Mouse (Mus musculus) neural tube, embryonic 15.5 days (tissue): ENCODE data around the gene Hrct1. TPM values are rescaled to one million over a fixed set of nuclear protein-coding genes. Genes with fewer than 3 reads are reported as not detected.

Experiments
- ATAC-seq: fragments of 200-750 bp; cut with Nextera tagmentation; 2 replicates; pipeline ENCODE4 v1.8.0; 2017; ENCODE audit warnings: mild to moderate bottlenecking, moderate TSS enrichment, moderate library complexity; ENCODE audit not compliant: low FRiP score
- H3K27ac ChIP-seq: fragments of 300-500 bp; sonication (generic); replicated peaks from 2 replicates; pipeline ENCODE4 v1.5.1; 2015; ENCODE audit warnings: mild to moderate bottlenecking, inconsistent platforms
- H3K27me3 ChIP-seq: fragments of 300-500 bp; sonication (generic); replicated peaks from 2 replicates; pipeline ENCODE4 v1.6.1; 2015; ENCODE audit warnings: inconsistent platforms
- H3K36me3 ChIP-seq: fragments of 300-500 bp; sonication (generic); 2 replicates; pipeline ENCODE4 v1.6.1; 2015; ENCODE audit warnings: inconsistent platforms
- H3K4me1 ChIP-seq: fragments of 300-500 bp; sonication (generic); 2 replicates; pipeline ENCODE4 v1.6.1; 2015; ENCODE audit warnings: inconsistent platforms
- H3K4me2 ChIP-seq: fragments of 300-500 bp; sonication (generic); 2 replicates; pipeline ENCODE4 v1.6.1; 2015; ENCODE audit warnings: inconsistent platforms, mild to moderate bottlenecking, moderate library complexity
- H3K4me3 ChIP-seq: fragments of 300-500 bp; sonication (generic); replicated peaks from 2 replicates; pipeline ENCODE4 v1.5.1; 2015; ENCODE audit warnings: mild to moderate bottlenecking, inconsistent platforms
- H3K9ac ChIP-seq: fragments of 300-500 bp; sonication (generic); replicated peaks from 2 replicates; pipeline ENCODE4 v1.6.1; 2015; ENCODE audit warnings: mild to moderate bottlenecking, inconsistent platforms
- H3K9me3 ChIP-seq: fragments of 300-500 bp; sonication (generic); replicated peaks from 2 replicates; pipeline ENCODE4 v1.6.1; 2016; ENCODE audit warnings: inconsistent platforms
- WGBS: fragments of 180-500 bp; shearing (Covaris S2); methylation state at CpG from one replicate; pipeline ENCODE4 v1.1.7; 2015; ENCODE audit warnings: mixed read lengths; 5-methylcytosine and 5-hydroxymethylcytosine counted together
- polyA plus RNA-seq: library from polyadenylated mRNA; unstranded; fragments of >200 nt; fragmentation: Nextera tagmentation; extraction: Ambion mirVana; gene quantifications from 2 replicates; pipeline ENCODE4 v1.2.1, GENCODE M21; 2015

Gene Hrct1
- polyA plus RNA-seq, 1 experiment from 2014 or later, result 0.24 TPM

- Histone ChIP-seq H3K9me3 (no peaks in the 10 kb centered on the region), H3K9ac (no peak overlapping the region), H3K27me3 (no peaks in the 10 kb centered on the region), H3K36me3 (no peaks in the 10 kb centered on the region), H3K4me1 (no peaks in the 10 kb centered on the region), H3K27ac (no peak overlapping the region), H3K4me2 (no peak overlapping the region), H3K4me3 (no peak overlapping the region)
- WGBS, result 87% methylated on average over 21 of the region's 21 CpGs
- ATAC-seq, result no peak
Measured at GRCm38 (mm10) chr4:43759571-43760418, 32.8 kb downstream of the Hrct1 start.

GRCm38 (mm10) chr4:43760460-43760859 is 33.5 kb downstream of the Hrct1 start:
- H3K4me1 ChIP-seq, result no peaks in the 10 kb centered on the region
- no peaks in the 10 kb centered on the region for H3K9me3 ChIP-seq
- no peak overlapping the region for H3K27ac ChIP-seq
- H3K9ac ChIP-seq, result no peak overlapping the region
- no peak overlapping the region for H3K4me2 ChIP-seq
- H3K36me3 ChIP-seq, result no peaks in the 10 kb centered on the region
- no peak overlapping the region for H3K4me3 ChIP-seq
- no peaks in the 10 kb centered on the region for H3K27me3 ChIP-seq
- ATAC-seq, result no peak
- 75% methylated on average over 10 of the region's 10 CpGs for WGBS

GRCm38 (mm10) chr4:43761336-43761735 is 34.3 kb downstream of the Hrct1 start:
- Histone ChIP-seq H3K36me3 (no peaks in the 10 kb centered on the region), H3K4me3 (no peak overlapping the region), H3K9me3 (no peaks in the 10 kb centered on the region), H3K9ac (no peak overlapping the region), H3K27me3 (no peaks in the 10 kb centered on the region), H3K27ac (no peak overlapping the region), H3K4me1 (no peaks in the 10 kb centered on the region), H3K4me2 (no peak overlapping the region)
- 75% methylated on average over 2 of the region's 2 CpGs for WGBS
- no peak for ATAC-seq

- no peaks in the 10 kb centered on the region for H3K27me3 ChIP-seq
- no peak overlapping the region for H3K27ac ChIP-seq
- WGBS, result 25% methylated on average over 7 of the region's 7 CpGs
- H3K9me3 ChIP-seq, result no peaks in the 10 kb centered on the region
- no peak overlapping the region for H3K4me2 ChIP-seq
- H3K9ac ChIP-seq, result no peak overlapping the region
- no peaks in the 10 kb centered on the region for H3K4me1 ChIP-seq
- H3K36me3 ChIP-seq, result no peaks in the 10 kb centered on the region
- no peak for ATAC-seq
- H3K4me3 ChIP-seq, result no peak overlapping the region
Measured at GRCm38 (mm10) chr4:43763410-43763809, 36.4 kb downstream of the Hrct1 start.

GRCm38 (mm10) chr4:43768341-43768740 is 41.4 kb downstream of the Hrct1 start:
- whole genome bisulfite sequencing, result 94% methylated on average over 5 of the region's 5 CpGs
- no peak overlapping the region for H3K9ac ChIP-seq
- H3K27ac ChIP-seq, result no peak overlapping the region
- ATAC-seq, result no peak
- H3K4me3 ChIP-seq, result no peak overlapping the region
- H3K36me3 ChIP-seq, result no peaks in the 10 kb centered on the region
- no peaks in the 10 kb centered on the region for H3K4me1 ChIP-seq
- H3K4me2 ChIP-seq, result no peak overlapping the region
- H3K27me3 ChIP-seq, result no peaks in the 10 kb centered on the region
- no peaks in the 10 kb centered on the region for H3K9me3 ChIP-seq

- 92% methylated on average over 2 of the region's 2 CpGs for WGBS
- no peaks in the 10 kb centered on the region for H3K27me3 ChIP-seq
- no peaks in the 10 kb centered on the region for H3K36me3 ChIP-seq
- H3K9ac ChIP-seq, result no peak overlapping the region
- no peak overlapping the region for H3K4me3 ChIP-seq
- no peaks in the 10 kb centered on the region for H3K4me1 ChIP-seq
- H3K9me3 ChIP-seq, result no peaks in the 10 kb centered on the region
- no peak overlapping the region for H3K4me2 ChIP-seq
- H3K27ac ChIP-seq, result no peak overlapping the region
- ATAC-seq, result no peak
Measured at GRCm38 (mm10) chr4:43769374-43769773, 42.4 kb downstream of the Hrct1 start.

- Histone ChIP-seq H3K4me3 (no peak within 1 kb of the TSS), H3K27me3 (no peaks in the 10 kb centered on the region), H3K27ac (no peak within 1 kb of the TSS), H3K9ac (no peak within 1 kb of the TSS), H3K9me3 (no peaks in the 10 kb centered on the region), H3K4me1 (no peaks in the 10 kb centered on the region), H3K36me3 (no peaks in the 10 kb centered on the region), H3K4me2 (no peak within 1 kb of the TSS)
- 90% methylated on average over 6 of the region's 6 CpGs for WGBS
- ATAC-seq, result no peak
Measured at GRCm38 (mm10) chr4:43770909-43771308, 43.9 kb downstream of the Hrct1 start, which contains the start of gene Olfr159. TSS of gene Olfr159 (minus strand) at chr4:43771009.

- H3K4me3 ChIP-seq, result no peak overlapping the region
- no peak overlapping the region for H3K27ac ChIP-seq
- no peak overlapping the region for H3K4me2 ChIP-seq
- WGBS, result 67% methylated on average over 6 of the region's 6 CpGs
- H3K9me3 ChIP-seq, result no peaks in the 10 kb centered on the region
- H3K27me3 ChIP-seq, result no peaks in the 10 kb centered on the region
- H3K4me1 ChIP-seq, result no peaks in the 10 kb centered on the region
- H3K9ac ChIP-seq, result no peak overlapping the region
- H3K36me3 ChIP-seq, result no peaks in the 10 kb centered on the region
- no peak for ATAC-seq
Measured at GRCm38 (mm10) chr4:43771626-43772025, 44.6 kb downstream of the Hrct1 start.

- no peak overlapping the region for H3K27ac ChIP-seq
- no peak overlapping the region for H3K9ac ChIP-seq
- no peaks in the 10 kb centered on the region for H3K9me3 ChIP-seq
- no peak overlapping the region for H3K4me3 ChIP-seq
- H3K27me3 ChIP-seq, result no peaks in the 10 kb centered on the region
- ATAC-seq, result no peak
- WGBS, result 62% methylated on average over 2 of the region's 2 CpGs
- H3K4me1 ChIP-seq, result no peaks in the 10 kb centered on the region
- no peaks in the 10 kb centered on the region for H3K36me3 ChIP-seq
- H3K4me2 ChIP-seq, result no peak overlapping the region
Measured at GRCm38 (mm10) chr4:43772304-43772703, 45.3 kb downstream of the Hrct1 start.

Other genes with a start within 250 kb of the Hrct1 start
- 1.9 TPM in 1 of 2 replicates, not detected in the other for gene Sit1, start 243.5 kb upstream of the Hrct1 start, polyA plus RNA-seq
- 88.9 and 89.8 TPM in 2 replicates for gene Ccdc107, start 234.3 kb upstream of the Hrct1 start, polyA plus RNA-seq
- gene Arhgef39, start 227.5 kb upstream of the Hrct1 start, polyA plus RNA-seq, result 5.9 and 15.4 TPM in 2 replicates
- 0.17 and 1.3 TPM in 2 replicates for gene Car9, start 220.2 kb upstream of the Hrct1 start, polyA plus RNA-seq
- 51.4 and 85.4 TPM in 2 replicates for gene Tpm2, start 203.4 kb upstream of the Hrct1 start, polyA plus RNA-seq
- 80.8 and 82.0 TPM in 2 replicates for gene Creb3, start 164.9 kb upstream of the Hrct1 start, polyA plus RNA-seq
- 63.5 and 70.8 TPM in 2 replicates for gene Tln1, start 164.5 kb upstream of the Hrct1 start, polyA plus RNA-seq
- 22.0 and 23.9 TPM in 2 replicates for gene Rgp1, start 148.5 kb upstream of the Hrct1 start, polyA plus RNA-seq
- 48.1 and 54.5 TPM in 2 replicates for gene Gba2, start 148.3 kb upstream of the Hrct1 start, polyA plus RNA-seq
- gene Msmp, start 142.7 kb upstream of the Hrct1 start, polyA plus RNA-seq, result 1.2 and 1.5 TPM in 2 replicates
- 12.9 and 16.1 TPM in 2 replicates for gene Npr2, start 95.3 kb upstream of the Hrct1 start, polyA plus RNA-seq
- gene Spag8, start 73.6 kb upstream of the Hrct1 start, polyA plus RNA-seq, result 4.1 and 4.3 TPM in 2 replicates
- gene Hint2, start 70.7 kb upstream of the Hrct1 start, polyA plus RNA-seq, result 77.5 and 78.9 TPM in 2 replicates
- 9.1 and 12.4 TPM in 2 replicates for gene Tmem8b, start 58.2 kb upstream of the Hrct1 start, polyA plus RNA-seq
- gene Fam221b, start 58.0 kb upstream of the Hrct1 start, polyA plus RNA-seq, result 1.5 and 1.6 TPM in 2 replicates
- gene Olfr70, start 26.4 kb upstream of the Hrct1 start, polyA plus RNA-seq, result 0.08 TPM in 1 of 2 replicates, not detected in the other
- not detected in 2 replicates for gene Olfr71, start 16.9 kb upstream of the Hrct1 start, polyA plus RNA-seq
- 0.05 and 0.06 TPM in 2 replicates for gene Spaar, start 2.8 kb downstream of the Hrct1 start, polyA plus RNA-seq
- not detected in 2 replicates for gene Olfr159, start 43.8 kb downstream of the Hrct1 start, polyA plus RNA-seq
- not detected in 2 replicates for gene Olfr156, start 96.7 kb downstream of the Hrct1 start, polyA plus RNA-seq
- not detected in 2 replicates for gene Olfr157, start 113.0 kb downstream of the Hrct1 start, polyA plus RNA-seq
- not detected in 2 replicates for gene Olfr155, start 124.4 kb downstream of the Hrct1 start, polyA plus RNA-seq
- gene Reck, start 148.3 kb downstream of the Hrct1 start, polyA plus RNA-seq, result 6.2 and 8.3 TPM in 2 replicates
- gene Glipr2, start 230.2 kb downstream of the Hrct1 start, polyA plus RNA-seq, result 42.3 and 51.4 TPM in 2 replicates